Mouse (Mus musculus): ENCODE results near the gene Stfa2. TPM values are rescaled to one million over a fixed set of nuclear protein-coding genes. Genes with fewer than 3 reads are reported as not detected.
"Not testable (repeated sequence)": the region's sequence is repeated elsewhere in the genome, so short reads cannot be mapped to it uniquely, and the experiment has no call there.

The Stfa2 gene
- total RNA-seq (2015; ENCODE audit: low replicate concordance) = not detected in 2 replicates
- total RNA-seq (2017; ENCODE audit: low replicate concordance) = not detected in 2 replicates

- ATAC-seq (replicated peaks; ENCODE audit: low FRiP score, poor library complexity, severe bottlenecking) = no peak
Observed at GRCm38 (mm10) chr16:36408357-36408756, at the start of gene Stfa2. Gene Stfa2, minus strand, starts transcription at chr16:36408457.

GRCm38 (mm10) chr16:36455342-36455802, 47.1 kb upstream of the Stfa2 start, which contains the start of gene Stfa3:
Gene Stfa3, minus strand, starts transcription at chr16:36455392.
- no peak for ATAC-seq (replicated peaks; ENCODE audit: low FRiP score, poor library complexity, severe bottlenecking)

DNA sequence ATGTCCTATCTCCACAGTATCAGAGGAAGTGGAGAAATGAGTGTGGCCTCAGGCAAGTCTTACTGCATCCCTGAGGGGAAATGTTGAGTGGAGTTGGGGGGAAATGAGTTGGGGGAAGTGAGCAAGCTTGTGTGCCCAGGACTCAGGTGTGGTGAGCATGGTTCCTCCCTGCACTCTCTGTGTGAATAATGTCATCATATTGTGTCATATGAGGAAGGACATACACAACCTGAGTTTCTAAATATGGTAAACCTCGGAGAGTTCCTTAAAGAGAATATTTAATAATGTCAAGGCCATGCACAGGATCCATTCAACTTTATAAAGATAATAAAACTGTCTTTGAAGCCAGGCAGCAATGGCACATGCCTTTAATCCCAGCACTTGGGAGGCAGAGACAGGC, 12.7 kb upstream of the Stfa2 start:
- ATAC-seq (replicated peaks; ENCODE audit: low FRiP score, poor library complexity, severe bottlenecking) = not testable (repeated sequence)

DNA sequence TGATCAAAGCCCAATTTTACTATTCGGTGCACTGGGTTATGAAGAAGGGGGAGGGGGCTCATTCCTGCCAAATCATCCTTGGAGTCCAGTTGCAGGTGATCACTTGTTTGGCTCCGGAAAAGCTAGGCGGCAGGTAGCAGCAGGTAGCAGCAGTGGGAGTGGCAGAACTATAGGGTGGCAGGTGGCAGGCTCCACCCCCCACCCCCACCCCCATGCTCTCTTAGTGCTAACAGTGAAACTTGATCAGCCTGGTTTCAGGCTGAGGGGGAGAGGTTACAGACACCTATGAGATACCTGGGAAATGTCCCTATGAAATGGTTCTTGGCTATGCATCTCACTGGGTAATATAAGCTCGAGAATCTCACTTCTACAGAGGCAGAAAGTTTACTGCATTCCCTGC, 19.2 kb downstream of the Stfa2 start:
- ATAC-seq (replicated peaks; ENCODE audit: low FRiP score, poor library complexity, severe bottlenecking) = no peak

DNA sequence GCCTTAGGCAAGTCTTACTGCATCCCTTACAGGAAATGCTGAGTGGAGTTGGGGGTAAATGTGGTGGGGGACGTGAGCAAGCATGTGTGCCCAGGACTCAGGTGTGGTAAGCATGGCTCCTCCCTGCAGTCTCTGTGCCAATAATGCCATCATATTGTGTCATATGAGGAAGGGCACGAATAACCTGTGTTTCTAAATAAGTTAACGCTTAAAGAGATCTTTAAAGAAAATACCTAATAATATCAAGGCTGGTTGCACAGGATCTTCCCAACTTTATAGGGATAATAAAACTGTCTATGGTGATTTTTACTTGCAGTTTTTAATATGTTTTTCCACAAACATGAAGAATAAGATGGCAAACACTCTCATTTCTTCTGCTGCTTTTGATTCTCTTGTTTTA, 40.6 kb downstream of the Stfa2 start, which contains the start of gene BC100530:
Gene BC100530, minus strand, starts transcription at position 101 of the 400 bp plus-strand sequence.
- ATAC-seq (replicated peaks; ENCODE audit: low FRiP score, poor library complexity, severe bottlenecking) = not testable (repeated sequence)

Other genes starting within 250 kb of the Stfa2 start
- 27.0 and 42.1 TPM in 2 replicates for gene Gm5483, start 224.2 kb downstream of the Stfa2 start, total RNA-seq (2015; ENCODE audit: low replicate concordance)
- 16.6 and 23.1 TPM in 2 replicates for gene Gm5483, start 224.2 kb downstream of the Stfa2 start, total RNA-seq (2017; ENCODE audit: low replicate concordance)
- not detected in 2 replicates for gene Gm5416, start 198.1 kb downstream of the Stfa2 start, total RNA-seq (2015; ENCODE audit: low replicate concordance)
- gene Gm5416, start 198.1 kb downstream of the Stfa2 start, total RNA-seq (2017; ENCODE audit: low replicate concordance) = not detected in 2 replicates
- not detected in 2 replicates for gene 2010005H15Rik, start 187.0 kb downstream of the Stfa2 start, total RNA-seq (2015; ENCODE audit: low replicate concordance)
- not detected in 2 replicates for gene 2010005H15Rik, start 187.0 kb downstream of the Stfa2 start, total RNA-seq (2017; ENCODE audit: low replicate concordance)
- gene Stfa1, start 131.5 kb downstream of the Stfa2 start, total RNA-seq (2015; ENCODE audit: low replicate concordance) = 1.5 and 6.5 TPM in 2 replicates
- 2.7 TPM in 1 of 2 replicates, not detected in the other for gene Stfa1, start 131.5 kb downstream of the Stfa2 start, total RNA-seq (2017; ENCODE audit: low replicate concordance)
- not detected in 2 replicates for gene BC117090, start 74.1 kb downstream of the Stfa2 start, total RNA-seq (2015; ENCODE audit: low replicate concordance)
- gene BC117090, start 74.1 kb downstream of the Stfa2 start, total RNA-seq (2017; ENCODE audit: low replicate concordance) = not detected in 2 replicates
- 4.2 TPM in 1 of 2 replicates, not detected in the other for gene BC100530, start 40.7 kb downstream of the Stfa2 start, total RNA-seq (2015; ENCODE audit: low replicate concordance)
- gene BC100530, start 40.7 kb downstream of the Stfa2 start, total RNA-seq (2017; ENCODE audit: low replicate concordance) = 8.6 TPM in 1 of 2 replicates, not detected in the other
- 3.1 TPM in 1 of 2 replicates, not detected in the other for gene Stfa3, start 46.9 kb upstream of the Stfa2 start, total RNA-seq (2015; ENCODE audit: low replicate concordance)
- 9.5 TPM in 1 of 2 replicates, not detected in the other for gene Stfa3, start 46.9 kb upstream of the Stfa2 start, total RNA-seq (2017; ENCODE audit: low replicate concordance)
- gene Casr, start 153.7 kb upstream of the Stfa2 start, total RNA-seq (2015; ENCODE audit: low replicate concordance) = not detected in 2 replicates
- 0.14 TPM in 1 of 2 replicates, not detected in the other for gene Casr, start 153.7 kb upstream of the Stfa2 start, total RNA-seq (2017; ENCODE audit: low replicate concordance)